Mouse (Mus musculus): ENCODE results near the gene Ubald1. TPM values are rescaled to one million over a fixed set of nuclear protein-coding genes. Genes with fewer than 3 reads are reported as not detected.
A peak's percentile ranks its signal among the peaks of the same experiment; 100 is the strongest.

Ubald1 gene
- total and polyA plus RNA-seq, 3 experiments: 9.6 to 53.7 (median 11.6) TPM

GRCm38 (mm10) chr16:4835191-4835590 lies 44.9 kb downstream of the Ubald1 start, which contains the start of gene 4930562C15Rik:
Gene 4930562C15Rik (plus strand): TSS chr16:4835416.
- H3K36me3 ChIP-seq (replicated peaks in 1 of 2; ENCODE audit: control insufficient read depth in 1 of 2, insufficient read depth in 1 of 2, low read length in 1 of 2): no peaks in the 10 kb centered on the region
- in situ Hi-C loops (cut with MboI; ENCODE audit: low pct_ligation_motif_present, low pct_unique_long_range_greater_than_20kb, low sequenced_read_pairs) (no loop called here), dilution Hi-C loops (cut with MboI; ENCODE audit: extremely low pct_ligation_motif_present, extremely low pct_unique_long_range_greater_than_20kb, low sequenced_read_pairs) (no loop called here)
- no peak for TF ChIP-seq TCF12 (IDR thresholded peaks at IDR 0.05; ENCODE audit: low read depth, low read length)
- no peak for TF ChIP-seq MAZ (IDR thresholded peaks at IDR 0.05; ENCODE audit: low read depth, low read length)
- TF ChIP-seq ZC3H11A (IDR thresholded peaks at IDR 0.05; ENCODE audit: low read depth, low read length): no peak
- TF ChIP-seq UBTF (IDR thresholded peaks at IDR 0.05; ENCODE audit: low read depth, low read length): no peak
- TF ChIP-seq SMC3 (IDR thresholded peaks at IDR 0.05; ENCODE audit: low read depth, low read length): no peak
- TF ChIP-seq NRF1 (IDR thresholded peaks at IDR 0.05; ENCODE audit: low read depth, low read length): no peak
- no peak for TF ChIP-seq POLR2A (IDR thresholded peaks at IDR 0.05; ENCODE audit: low read depth, low read length)
- TF ChIP-seq ZMIZ1 (IDR thresholded peaks at IDR 0.05; ENCODE audit: low read depth, low read length): no peak
- no peak for TF ChIP-seq E2F4 (IDR thresholded peaks at IDR 0.05; ENCODE audit: insufficient replicate concordance, low read depth, low read length)
- TF ChIP-seq TBP (conservative IDR thresholded peaks at IDR 0.05; ENCODE audit: low read depth, low read length): no peak
- no peak for TF ChIP-seq JUND (conservative IDR thresholded peaks at IDR 0.05; ENCODE audit: low read depth, low read length)
- no peak for TF ChIP-seq MAX (IDR thresholded peaks at IDR 0.05; ENCODE audit: low read length)
- no peak for TF ChIP-seq ELF1 (IDR thresholded peaks at IDR 0.05; ENCODE audit: low read depth, low read length)
- TF ChIP-seq MEF2A (IDR thresholded peaks at IDR 0.05; ENCODE audit: borderline replicate concordance, low read depth, low read length): no peak
- TF ChIP-seq PAX5 (IDR thresholded peaks at IDR 0.05; ENCODE audit: low read length): no peak
- no peak for TF ChIP-seq BHLHE40 (IDR thresholded peaks at IDR 0.05; ENCODE audit: low read depth, low read length)
- TF ChIP-seq CHD1 (IDR thresholded peaks at IDR 0.05; ENCODE audit: low read depth, low read length): no peak
- no peaks in the 10 kb centered on the region for H3K9me3 ChIP-seq (replicated peaks; ENCODE audit: low read length)
- no peak within 1 kb of the TSS for H3K4me3 ChIP-seq (replicated peaks in 1 of 3; ENCODE audit: low read depth in 2 of 3, low read length in 2 of 3, poor library complexity in 1 of 3)
- no peak within 1 kb of the TSS for H3K9ac ChIP-seq (ENCODE audit: insufficient read depth, low read depth)
- H3K27ac ChIP-seq (ENCODE audit: insufficient read depth, low read depth): no peak within 1 kb of the TSS
- peaks cover 3 to 5% of the 10 kb centered on the region in 2 experiments; a peak in 2 of 4 replicates for H3K4me1 ChIP-seq (ENCODE audit: control insufficient read depth in 1 of 2, insufficient read depth in 2 of 2)
- no peak within 1 kb of the TSS for H3K4me2 ChIP-seq (ENCODE audit: insufficient read depth, low read depth, poor library complexity, severe bottlenecking)
- no peaks in the 10 kb centered on the region for H3K27me3 ChIP-seq (replicated peaks)
- H3K79me2 ChIP-seq (replicated peaks; ENCODE audit: control insufficient read depth, extremely low read depth, insufficient read depth, poor library complexity, severe bottlenecking): no peaks in the 10 kb centered on the region
- DNase-seq (ENCODE audit: extremely low read depth): no peak

- no peak for DNase-seq (ENCODE audit: extremely low read depth)
- TF ChIP-seq TBP (conservative IDR thresholded peaks at IDR 0.05; ENCODE audit: low read depth, low read length): no peak
- peak; percentile 24; the same call in 1 of the 2 replicates for TF ChIP-seq EP300 (IDR thresholded peaks at IDR 0.05; ENCODE audit: low read length)
- H3K79me2 ChIP-seq (replicated peaks; ENCODE audit: control insufficient read depth, extremely low read depth, insufficient read depth, poor library complexity, severe bottlenecking): no peaks in the 10 kb centered on the region
- in situ Hi-C loops (cut with MboI; ENCODE audit: low pct_ligation_motif_present, low pct_unique_long_range_greater_than_20kb, low sequenced_read_pairs): no loop called here
- no peak overlapping the region for H3K9ac ChIP-seq (ENCODE audit: insufficient read depth, low read depth)
- dilution Hi-C loops (cut with MboI; ENCODE audit: extremely low pct_ligation_motif_present, extremely low pct_unique_long_range_greater_than_20kb, low sequenced_read_pairs): no loop called here
- H3K4me1 ChIP-seq (ENCODE audit: control insufficient read depth in 1 of 2, insufficient read depth in 2 of 2): peaks cover 3 to 5% of the 10 kb centered on the region in 2 experiments; a peak in 2 of 4 replicates
- H3K27ac ChIP-seq (ENCODE audit: insufficient read depth, low read depth): no peak overlapping the region
- H3K27me3 ChIP-seq (replicated peaks): no peaks in the 10 kb centered on the region
- no peaks in the 10 kb centered on the region for H3K9me3 ChIP-seq (replicated peaks; ENCODE audit: low read length)
- H3K4me2 ChIP-seq (ENCODE audit: insufficient read depth, low read depth, poor library complexity, severe bottlenecking): no peak overlapping the region
- H3K36me3 ChIP-seq (replicated peaks in 1 of 2; ENCODE audit: control insufficient read depth in 1 of 2, insufficient read depth in 1 of 2, low read length in 1 of 2): no peaks in the 10 kb centered on the region
- H3K4me3 ChIP-seq (replicated peaks in 1 of 3; ENCODE audit: low read depth in 2 of 3, low read length in 2 of 3, poor library complexity in 1 of 3): no peak overlapping the region
Measured at GRCm38 (mm10) chr16:4833858-4834257, 46.3 kb downstream of the Ubald1 start.
